ENCODE assay signal across 13 mouse cellular contexts in the genomic region with DNA sequence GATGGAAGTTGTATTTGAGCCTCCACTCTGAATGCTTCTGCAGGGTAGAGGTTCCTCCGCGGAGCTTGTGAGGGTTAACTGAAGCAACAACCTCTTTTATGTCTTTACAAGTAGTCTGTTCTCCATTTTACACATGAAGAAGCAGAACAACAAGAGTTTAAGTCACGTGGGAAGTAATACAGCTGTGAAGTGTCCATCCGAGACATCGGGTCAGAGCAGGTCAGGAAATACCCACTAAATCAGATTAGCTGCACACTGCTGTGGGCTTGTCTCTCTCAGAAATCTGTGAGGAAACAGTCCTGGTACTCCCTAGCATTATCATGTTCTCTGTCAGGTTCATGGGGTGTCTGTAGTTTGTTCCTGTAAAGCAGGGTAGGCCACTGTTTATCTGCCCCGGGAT.
DNase-seq lines count a peak whose midpoint lies in the region; ATAC-seq lines count a peak whose summit lies in the region.
"Had no signal": no experiment of that assay in that cellular context is flagged by ENCODE, and none has a peak within 500 bp of the region (broad histone marks: within the 10 kb centered on the region; RNA-seq: fewer than 3 reads in every experiment).

No protein-coding gene starts in this region.

- no peak overlapping the region for H3K27ac ChIP-seq in liver, embryonic 13.5 days
- peak overlapping the region; percentile 70 for H3K27ac ChIP-seq in kidney, embryonic 16.5 days (ENCODE audit: low read length)
- no peak overlapping the region for H3K27ac ChIP-seq in limb, embryonic 10.5 days
- H3K27ac ChIP-seq in hindbrain, embryonic 13.5 days: no peak overlapping the region
- H3K27ac ChIP-seq: embryonic facial prominence, embryonic 12.5 days; limb, embryonic 15.5 days had no signal

- no peaks in the 10 kb centered on the region for H3K36me3 ChIP-seq in liver, embryonic 13.5 days
- no peaks in the 10 kb centered on the region for H3K36me3 ChIP-seq in kidney, embryonic 16.5 days (ENCODE audit: insufficient read depth, low read length)
- H3K36me3 ChIP-seq in limb, embryonic 10.5 days: no peaks in the 10 kb centered on the region
- H3K36me3 ChIP-seq in hindbrain, embryonic 13.5 days: no peaks in the 10 kb centered on the region
- H3K36me3 ChIP-seq: embryonic facial prominence, embryonic 12.5 days; limb, embryonic 15.5 days had no signal

- no peak overlapping the region for H3K4me3 ChIP-seq in liver, embryonic 13.5 days (replicated peaks)
- H3K4me3 ChIP-seq in kidney, embryonic 16.5 days (ENCODE audit: low read length): no peak overlapping the region
- H3K4me3 ChIP-seq in limb, embryonic 10.5 days: no peak overlapping the region
- no peak overlapping the region for H3K4me3 ChIP-seq in hindbrain, embryonic 13.5 days
- H3K4me3 ChIP-seq: embryonic facial prominence, embryonic 12.5 days; limb, embryonic 15.5 days had no signal

- 44% methylated on average over 6 of the region's 6 CpGs for WGBS in liver, embryonic 13.5 days (ENCODE audit: insufficient replicate concordance)
- WGBS in kidney, embryonic 16.5 days: 6% methylated on average over 6 of the region's 6 CpGs
- WGBS in limb, embryonic 10.5 days: 58% methylated on average over 6 of the region's 6 CpGs
- 55% methylated on average over 6 of the region's 6 CpGs for WGBS in hindbrain, embryonic 13.5 days

- H3K27me3 ChIP-seq in liver, embryonic 13.5 days: no peaks in the 10 kb centered on the region
- no peaks in the 10 kb centered on the region for H3K27me3 ChIP-seq in kidney, embryonic 16.5 days (ENCODE audit: insufficient read depth, low read length)
- no peaks in the 10 kb centered on the region for H3K27me3 ChIP-seq in limb, embryonic 10.5 days (ENCODE audit: low read depth, poor library complexity, severe bottlenecking)
- H3K27me3 ChIP-seq in hindbrain, embryonic 13.5 days: peaks cover 9% of the 10 kb centered on the region; the same call in 1 of the 2 replicates
- H3K27me3 ChIP-seq: embryonic facial prominence, embryonic 12.5 days; limb, embryonic 15.5 days had no signal

- H3K9me3 ChIP-seq in liver, embryonic 13.5 days (replicated peaks): no peaks in the 10 kb centered on the region
- H3K9me3 ChIP-seq in kidney, embryonic 16.5 days (ENCODE audit: low read length): no peaks in the 10 kb centered on the region
- H3K9me3 ChIP-seq in limb, embryonic 10.5 days (replicated peaks): no peaks in the 10 kb centered on the region
- no peaks in the 10 kb centered on the region for H3K9me3 ChIP-seq in hindbrain, embryonic 13.5 days
- H3K9me3 ChIP-seq: embryonic facial prominence, embryonic 12.5 days; limb, embryonic 15.5 days had no signal

- DNase-seq in liver, embryonic 13.5 days: no peak
- DNase-seq in liver: no peak
- DNase-seq in embryo, embryonic 10.5 days (ENCODE audit: low spot score): peak; percentile 48
- DNase-seq in spleen, adult 18-20 months: peak; percentile 35 to 43
- DNase-seq in limb, embryonic 10.5 days (ENCODE audit: low spot score): no peak
- DNase-seq in layer of hippocampus, postnatal 25 days (ENCODE audit: extremely low spot score in 1 of 2, low spot score in 1 of 2): no peak
- DNase-seq: adrenal gland, adult 8-10 months; gastrocnemius, postnatal 10 days; lung, postnatal 4 days had no signal

- H3K4me2 ChIP-seq in liver, embryonic 13.5 days: 0 out of 2 replicates have a peak overlapping the region, but pooled peaks have one; percentile 8
- H3K4me2 ChIP-seq in kidney, embryonic 16.5 days (replicated peaks; ENCODE audit: low read depth, low read length): peak overlapping the region; percentile 11; the same call in 1 of the 2 replicates
- no peak overlapping the region for H3K4me2 ChIP-seq in hindbrain, embryonic 13.5 days
- H3K4me2 ChIP-seq: embryonic facial prominence, embryonic 12.5 days; limb, embryonic 15.5 days had no signal

- no peak overlapping the region for H3K9ac ChIP-seq in liver, embryonic 13.5 days
- no peak overlapping the region for H3K9ac ChIP-seq in kidney, embryonic 16.5 days (replicated peaks; ENCODE audit: low read length)
- H3K9ac ChIP-seq in hindbrain, embryonic 13.5 days: no peak overlapping the region
- H3K9ac ChIP-seq: embryonic facial prominence, embryonic 12.5 days; limb, embryonic 15.5 days had no signal

- no peak for ATAC-seq in liver, embryonic 13.5 days (ENCODE audit: low read depth)
- peak; percentile 88 for ATAC-seq in kidney, embryonic 16.5 days (ENCODE audit: low FRiP score, low TSS enrichment)
- ATAC-seq in hindbrain, embryonic 13.5 days (ENCODE audit: low FRiP score): no peak

- H3K4me1 ChIP-seq in liver, embryonic 13.5 days (replicated peaks): peaks cover 4% of the 10 kb centered on the region; the same call in 1 of the 2 replicates
- H3K4me1 ChIP-seq in kidney, embryonic 16.5 days (ENCODE audit: insufficient read depth, low read length): peaks cover 29% of the 10 kb centered on the region
- 0 out of 2 replicates have a peak, but pooled peaks cover 2% of the 10 kb centered on the region for H3K4me1 ChIP-seq in limb, embryonic 10.5 days
- 0 out of 2 replicates have a peak, but pooled peaks cover 5% of the 10 kb centered on the region for H3K4me1 ChIP-seq in hindbrain, embryonic 13.5 days (replicated peaks)
- H3K4me1 ChIP-seq: embryonic facial prominence, embryonic 12.5 days; limb, embryonic 15.5 days had no signal

Comparison
In these comparisons a context has a peak if more than half of its experiments do, and no peak if none do; other contexts are left out.
1. DNase-seq: peak in embryo, embryonic 10.5 days (single experiment) and spleen, adult 18-20 months (2 of 2); none in liver, embryonic 13.5 days (single experiment), liver (single experiment), limb, embryonic 10.5 days (single experiment) and layer of hippocampus, postnatal 25 days (0 of 2).